Mouse (Mus musculus) gastrocnemius, adult 18-20 months (tissue): ENCODE measurements around the gene Cfap45. TPM values are rescaled to one million over a fixed set of nuclear protein-coding genes. Genes with fewer than 3 reads are reported as not detected.

Source experiments
- DNase-seq: peaks from one replicate; pipeline ENCODE4 v3.0.0; 2021; ENCODE audit warnings: low spot score
- total RNA-seq, 2 experiments: library from RNA; stranded (reverse); gene quantifications; 2 replicates each; pipeline ENCODE4 v1.2.3; 2021

The Cfap45 gene
- total RNA-seq, 2 experiments from 2014 or later: 0.47 TPM; not detected in 1

GRCm38 (mm10) chr1:172555638-172556037 lies 35.0 kb downstream of the Cfap45 start, which contains the start of gene Vsig8:
Vsig8 (plus strand) TSS chr1:172555938.
- no peak for DNase-seq

GRCm38 (mm10) chr1:172562641-172563464 lies 42.3 kb downstream of the Cfap45 start:
- peak; percentile 39 for DNase-seq

GRCm38 (mm10) chr1:172563465-172563828 lies 42.8 kb downstream of the Cfap45 start:
- DNase-seq: no peak

GRCm38 (mm10) chr1:172566131-172566530 lies 45.5 kb downstream of the Cfap45 start:
- no peak for DNase-seq

- DNase-seq: no peak
These were observed 47.2 kb downstream of the Cfap45 start for GRCm38 (mm10) chr1:172567758-172568157.

- no peak for DNase-seq
These were observed 59.5 kb downstream of the Cfap45 start for GRCm38 (mm10) chr1:172580116-172580515.

GRCm38 (mm10) chr1:172582436-172582835 lies 61.8 kb downstream of the Cfap45 start:
- no peak for DNase-seq

- DNase-seq: no peak
These were observed 63.7 kb downstream of the Cfap45 start for GRCm38 (mm10) chr1:172584271-172584670.

- DNase-seq: no peak
These were observed 64.4 kb downstream of the Cfap45 start for GRCm38 (mm10) chr1:172585026-172585425.

GRCm38 (mm10) chr1:172585612-172586567 lies 65.3 kb downstream of the Cfap45 start:
- no peak for DNase-seq

GRCm38 (mm10) chr1:172590385-172590784 lies 69.8 kb downstream of the Cfap45 start, which contains the start of gene Slamf8:
Slamf8 (minus strand) TSS chr1:172590568.
- DNase-seq: peak; percentile 27

- no peak for DNase-seq
These were observed 72.7 kb downstream of the Cfap45 start for GRCm38 (mm10) chr1:172593321-172593720.

GRCm38 (mm10) chr1:172593956-172594355 lies 73.4 kb downstream of the Cfap45 start:
- no peak for DNase-seq

GRCm38 (mm10) chr1:172594495-172594894 lies 73.9 kb downstream of the Cfap45 start:
- peak; percentile 17 for DNase-seq

Other genes starting within 250 kb of the Cfap45 start
- 1,000 to 10,000 TPM in 1 of 2 experiments, 100 to 1,000 TPM in 1; 896 to 1,049 TPM for gene Atp1a2, start 222.7 kb upstream of the Cfap45 start, total RNA-seq
- gene Kcnj9, start 191.5 kb upstream of the Cfap45 start, total RNA-seq: not detected
- gene Kcnj10, start 179.6 kb upstream of the Cfap45 start, total RNA-seq: under 1 TPM; 0.05 to 0.17 TPM
- gene Pigm, start 144.3 kb upstream of the Cfap45 start, total RNA-seq: 1 to 10 TPM; 3.0 to 3.3 TPM
- under 1 TPM; 0.28 to 0.30 TPM for gene Slamf9, start 45.4 kb upstream of the Cfap45 start, total RNA-seq
- under 1 TPM in 1 of 2 experiments, not detected in 1; 0.19 TPM for gene Igsf9, start 39.0 kb upstream of the Cfap45 start, total RNA-seq
- gene Tagln2, start 20.8 kb upstream of the Cfap45 start, total RNA-seq: 10 to 100 TPM; 14.0 to 28.7 TPM
- gene Vsig8, start 35.1 kb downstream of the Cfap45 start, total RNA-seq: not detected
- gene Slamf8, start 69.8 kb downstream of the Cfap45 start, total RNA-seq: under 1 TPM; 0.18 to 0.24 TPM
- gene Fcrl6, start 81.8 kb downstream of the Cfap45 start, total RNA-seq: not detected
- 10 to 100 TPM; 29.9 to 35.1 TPM for gene Dusp23, start 112.2 kb downstream of the Cfap45 start, total RNA-seq
- not detected for gene Crp, start 177.3 kb downstream of the Cfap45 start, total RNA-seq